Mouse (Mus musculus): ENCODE results near the gene Aif1.

Gene Aif1

DNA sequence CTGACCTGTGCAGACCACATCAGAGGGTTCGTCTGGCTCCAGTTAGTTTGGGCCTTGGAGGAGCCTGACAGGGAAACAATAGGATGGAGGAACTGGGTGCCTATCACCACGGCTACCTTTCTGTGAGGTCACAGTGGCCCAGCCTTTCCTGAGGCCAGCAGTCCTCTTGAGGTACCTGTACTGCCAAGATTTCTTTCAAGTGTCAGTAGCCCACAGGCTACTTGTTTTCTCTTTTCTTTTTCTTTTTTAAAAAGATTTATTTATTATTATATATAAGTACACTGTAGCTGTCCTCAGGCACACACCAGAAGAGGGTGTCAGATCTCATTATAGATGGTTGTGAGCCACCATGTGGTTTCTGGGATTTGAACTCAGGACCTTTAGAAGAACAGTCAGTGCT, at the start of gene Aif1:
Gene Aif1 (minus strand): TSS at position 101 of the 400 bp plus-strand sequence.
- CTCF ChIA-PET, result interaction anchor here (0.6 kb wide), 1 partner anchor 89 kb away, joined by 12 read pairs; no protein-coding TSS in a partner anchor

- CTCF ChIA-PET, result interaction anchor here (1.2 kb wide), 1 partner anchor 47 kb away, joined by 3 read pairs; no protein-coding TSS in a partner anchor
These were observed 49.6 kb upstream of the Aif1 start for GRCm38 (mm10) chr17:35225456-35225855.

GRCm38 (mm10) chr17:35224641-35225040, 48.8 kb upstream of the Aif1 start:
- CTCF ChIA-PET, result interaction anchor here (1.2 kb wide), 1 partner anchor 46 kb away, joined by 3 read pairs; no protein-coding TSS in a partner anchor

- CTCF ChIA-PET, result no interaction called here
These were observed 46.4 kb upstream of the Aif1 start for GRCm38 (mm10) chr17:35222299-35222698.

GRCm38 (mm10) chr17:35220156-35220952, 44.5 kb upstream of the Aif1 start, which contains the start of gene Gm16181:
TSS of gene Gm16181 (plus strand) at chr17:35220834.
- CTCF ChIA-PET, result interaction anchor here (0.6 to 2.1 kb wide), 3 partner anchors 12 to 48 kb away, joined by 3 to 9 read pairs (median 3); no protein-coding TSS in a partner anchor

DNA sequence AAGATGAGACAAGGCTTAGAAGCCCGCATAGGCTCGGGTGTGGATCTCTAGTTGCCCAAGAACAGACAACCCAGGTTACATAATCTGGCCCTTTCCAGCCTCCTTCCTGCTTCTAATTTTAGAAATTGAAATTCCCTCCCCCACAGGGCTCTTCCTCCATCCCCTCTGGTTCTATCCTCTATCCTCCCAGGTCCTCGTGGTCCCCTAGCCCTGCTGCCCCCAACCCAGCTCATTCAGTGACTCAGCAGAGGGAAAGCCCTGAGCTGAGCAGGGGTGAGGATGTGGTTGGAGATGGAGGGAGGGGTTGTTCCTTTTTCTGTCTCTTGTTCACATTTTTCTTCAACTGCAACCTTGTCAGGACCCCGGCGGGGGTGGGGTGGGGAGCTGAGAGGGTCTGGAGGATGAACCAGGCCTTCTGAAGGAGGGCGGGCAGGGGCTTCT, 43.8 kb upstream of the Aif1 start:
- CTCF ChIA-PET, result interaction anchor here (0.6 to 2.1 kb wide), 4 partner anchors 11 to 48 kb away, joined by 3 to 9 read pairs (median 3); partner anchors contain the start of gene Ltb

DNA sequence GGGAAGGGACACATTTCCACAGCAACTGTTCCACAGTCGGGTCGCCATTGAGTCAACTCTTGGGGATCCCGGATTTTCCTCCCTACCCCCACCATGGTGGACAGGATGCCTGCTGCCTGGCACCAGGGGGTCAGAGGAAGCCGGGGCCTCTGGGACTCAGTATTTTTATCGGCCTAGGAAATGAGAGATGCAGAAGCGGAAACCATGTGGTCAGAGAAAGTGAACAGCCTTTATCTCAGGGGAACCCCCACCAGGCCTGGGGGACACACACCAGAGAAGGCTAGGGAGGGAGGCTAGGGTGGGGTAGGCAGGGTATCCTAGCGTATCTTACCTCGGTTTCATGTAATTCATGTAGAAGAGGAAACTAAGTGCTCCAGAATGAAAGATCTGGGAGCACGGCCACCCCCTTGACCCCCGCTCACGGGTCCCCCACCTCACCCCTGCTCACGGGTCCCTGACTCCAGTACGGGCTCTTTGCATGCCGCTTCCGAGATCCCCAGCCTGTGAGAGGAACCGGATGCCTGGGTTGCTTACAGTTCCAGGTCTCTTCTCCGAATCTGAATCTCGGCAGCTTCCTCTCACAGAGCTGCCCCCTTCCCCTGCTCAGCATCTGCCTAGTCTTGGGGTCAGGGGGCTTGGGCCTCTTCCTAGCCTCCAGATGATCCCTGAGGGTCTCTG, 42.8 kb upstream of the Aif1 start:
- CTCF ChIA-PET, result interaction anchor here (0.7 to 2.1 kb wide), 3 partner anchors 18 to 25 kb away, joined by 3 to 9 read pairs (median 3); partner anchors contain the start of gene Ltb

DNA sequence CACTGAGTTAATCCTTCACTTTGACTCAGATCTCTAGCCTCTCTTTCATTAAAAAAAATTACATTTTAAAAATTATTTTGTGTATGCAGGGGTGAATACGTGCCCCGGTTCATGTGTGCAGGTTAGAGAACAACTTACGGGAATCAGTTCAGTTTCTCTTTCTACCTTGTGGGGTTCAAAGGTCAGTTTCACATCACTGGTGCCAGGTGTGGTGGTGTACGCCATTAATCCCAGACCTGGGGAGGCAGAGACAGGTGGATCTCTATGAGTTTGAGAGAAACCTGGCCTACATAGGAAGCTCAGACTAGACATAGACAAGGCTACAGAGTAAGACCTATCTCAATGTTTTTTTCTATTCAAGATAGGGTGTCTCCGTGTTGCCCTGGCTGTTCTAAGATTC, 37.2 kb upstream of the Aif1 start:
- CTCF ChIA-PET, result interaction anchor here (1.2 to 1.9 kb wide), 2 partner anchors 12 to 53 kb away, joined by 3 to 4 read pairs; partner anchors contain the start of gene Tnf

GRCm38 (mm10) chr17:35210593-35210992, 34.7 kb upstream of the Aif1 start:
- CTCF ChIA-PET, result interaction anchor here (0.7 to 1.1 kb wide), 2 partner anchors 11 to 31 kb away, joined by 3 read pairs; partner anchors contain the start of gene Ddx39b

GRCm38 (mm10) chr17:35209785-35210535, 34.1 kb upstream of the Aif1 start:
- CTCF ChIA-PET, result interaction anchor here (0.7 to 1.3 kb wide), 3 partner anchors 10 to 31 kb away, joined by 3 to 5 read pairs (median 3); partner anchors contain the start of gene Ddx39b

- CTCF ChIA-PET, result interaction anchor here (0.5 to 1.4 kb wide), 5 partner anchors 9 to 1290 kb away, joined by 3 to 10 read pairs (median 5); no protein-coding TSS in a partner anchor
These were observed 29.5 kb upstream of the Aif1 start for GRCm38 (mm10) chr17:35205380-35205769.

DNA sequence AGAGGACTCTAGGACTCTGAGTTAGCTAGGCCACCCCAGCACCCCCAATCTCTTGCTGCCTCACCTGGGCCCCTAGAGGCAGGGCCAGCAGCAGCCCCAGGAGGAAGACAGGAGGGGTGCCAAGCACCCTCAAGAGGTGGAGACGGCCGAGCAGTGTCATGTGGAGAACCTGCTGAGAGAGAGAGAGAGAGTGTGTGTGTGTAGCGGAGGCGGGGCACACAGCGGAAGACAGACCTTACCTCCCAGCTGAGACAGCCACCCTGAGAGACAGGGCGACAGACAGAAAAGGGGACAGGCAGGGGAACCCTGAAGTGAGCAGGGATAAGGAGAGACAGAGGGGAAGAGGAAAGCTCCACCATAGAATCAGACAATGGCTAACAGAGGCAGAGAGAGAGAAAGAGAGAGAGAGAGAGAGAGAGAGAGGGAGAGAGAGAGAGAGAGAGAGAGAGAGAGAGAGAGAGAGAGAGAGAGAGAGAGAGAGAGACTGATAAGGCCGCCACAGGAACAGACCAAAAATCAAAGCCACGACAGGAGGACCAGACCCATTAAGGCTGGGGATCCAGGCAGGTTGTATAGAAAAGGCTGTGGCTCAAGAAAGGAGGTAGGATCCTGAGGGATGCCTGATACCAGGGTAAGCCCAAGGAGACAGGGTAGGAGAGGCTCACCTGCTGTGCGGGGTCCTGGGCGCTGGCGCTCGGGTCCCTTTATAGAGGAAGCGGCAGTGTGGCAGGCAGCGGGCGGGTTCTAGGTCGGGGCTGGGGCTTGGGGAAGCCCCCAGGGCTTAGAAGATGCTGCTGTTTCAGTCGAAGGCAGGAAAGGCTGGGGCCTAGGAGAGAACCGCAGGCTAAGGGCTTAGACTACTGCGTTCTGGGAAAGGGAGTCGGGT, 28.9 kb upstream of the Aif1 start, which contains the start of gene Lta:
Gene Lta (minus strand): TSS at position 858 of the 886 bp plus-strand sequence.
- CTCF ChIA-PET, result interaction anchor here (0.6 kb wide), 2 partner anchors 12 to 39 kb away, joined by 3 read pairs; no protein-coding TSS in a partner anchor

DNA sequence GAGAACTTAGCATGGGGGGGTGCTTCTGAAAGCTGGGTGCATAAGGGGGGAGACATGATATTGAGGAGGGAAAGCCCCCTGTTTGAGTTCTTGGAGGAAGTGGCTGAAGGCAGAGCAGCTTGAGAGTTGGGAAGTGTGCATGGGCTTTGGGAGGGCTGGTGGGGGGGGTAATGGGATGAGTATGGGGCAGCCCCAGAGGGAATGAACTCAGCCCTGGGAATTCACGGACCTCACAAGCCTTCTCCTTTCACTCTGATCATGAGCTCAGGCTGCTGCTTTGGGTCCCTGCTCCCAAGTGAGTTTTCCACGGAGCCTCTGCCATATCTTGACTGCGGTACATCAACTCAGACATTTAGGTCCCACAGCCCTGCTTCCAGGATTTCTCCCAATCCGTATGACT, 26.6 kb upstream of the Aif1 start:
- CTCF ChIA-PET, result interaction anchor here (0.5 to 1.0 kb wide), 3 partner anchors 34 to 582 kb away, joined by 4 to 6 read pairs (median 5); no protein-coding TSS in a partner anchor

GRCm38 (mm10) chr17:35201787-35202186, 25.9 kb upstream of the Aif1 start, which contains the start of gene Tnf:
TSS of gene Tnf (minus strand) at chr17:35202007.
- CTCF ChIA-PET, result interaction anchor here (0.6 to 2.2 kb wide), 5 partner anchors 11 to 720 kb away, joined by 3 to 9 read pairs (median 5); partner anchors contain the start of gene Gm16181

- CTCF ChIA-PET, result interaction anchor here (0.6 to 2.2 kb wide), 6 partner anchors 12 to 100 kb away, joined by 3 to 9 read pairs (median 4); partner anchors contain the start of gene Gm16181
These were observed 25.3 kb upstream of the Aif1 start for GRCm38 (mm10) chr17:35201128-35201527.

GRCm38 (mm10) chr17:35200398-35200797, 24.5 kb upstream of the Aif1 start:
- CTCF ChIA-PET, result interaction anchor here (0.6 to 2.2 kb wide), 6 partner anchors 9 to 86 kb away, joined by 3 to 9 read pairs (median 4); partner anchors contain the start of gene Gm16181

DNA sequence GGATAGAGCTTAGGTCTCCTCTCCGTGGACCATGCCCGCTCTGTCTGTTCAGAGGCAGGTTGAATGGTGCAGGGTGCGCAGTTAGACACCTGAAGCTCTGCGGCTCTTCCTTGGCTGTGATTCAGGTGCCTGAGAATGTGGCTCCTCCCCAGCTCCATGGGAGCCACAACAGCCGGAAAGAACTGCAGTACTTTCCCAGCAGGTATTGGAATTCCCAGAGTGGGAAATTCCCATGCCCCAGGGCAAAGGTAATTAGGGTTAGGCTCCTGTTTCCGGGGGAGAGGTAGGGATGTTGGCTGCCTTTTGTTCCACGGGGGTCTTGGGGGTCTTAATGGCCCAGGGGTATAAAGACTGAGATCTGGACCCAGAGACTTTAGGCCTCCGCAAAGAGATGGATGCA, 23.1 kb upstream of the Aif1 start:
- CTCF ChIA-PET, result no interaction called here

DNA sequence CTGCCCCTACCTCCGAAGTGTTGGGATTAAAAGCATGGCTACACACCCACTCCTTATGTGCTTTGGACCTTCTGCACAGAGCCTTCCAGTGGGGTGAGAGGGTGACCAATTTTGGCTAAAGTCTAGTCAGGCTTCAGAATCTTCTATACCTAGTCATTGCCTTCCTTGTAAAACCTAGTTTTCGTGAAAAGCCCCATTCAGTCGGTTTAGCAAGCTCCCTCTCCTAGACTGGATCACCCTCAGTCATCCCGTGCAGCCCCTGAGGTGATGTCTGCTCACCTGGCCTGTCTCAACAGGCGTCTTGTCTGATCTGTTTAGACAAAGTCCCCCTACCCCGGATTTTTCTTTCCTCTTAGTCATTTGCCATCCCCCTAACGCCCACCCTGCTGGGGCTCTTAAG, 22.2 kb upstream of the Aif1 start:
- CTCF ChIA-PET, result interaction anchor here (0.6 to 0.9 kb wide), 2 partner anchors 13 to 1261 kb away, joined by 4 to 26 read pairs; no protein-coding TSS in a partner anchor

DNA sequence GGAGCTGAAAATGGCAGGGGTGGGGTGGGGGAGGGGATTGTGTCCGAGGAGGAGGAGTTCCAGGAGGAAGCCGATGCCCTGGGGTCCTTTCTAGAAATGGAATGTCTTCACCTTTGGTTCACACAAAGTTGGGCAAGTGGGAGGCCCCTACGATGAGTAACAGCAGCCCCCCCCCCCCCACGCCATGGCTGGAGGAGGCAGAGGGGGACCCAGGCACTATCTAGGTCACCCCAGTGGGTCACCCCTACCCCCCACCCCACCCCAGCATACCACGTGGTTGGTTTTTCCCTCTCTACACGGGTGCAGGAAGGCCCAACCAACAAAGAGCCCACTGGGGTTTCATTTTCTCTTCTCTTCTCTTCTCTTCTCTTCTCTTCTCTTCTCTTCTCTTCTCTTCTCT, 21.3 kb upstream of the Aif1 start:
- CTCF ChIA-PET, result interaction anchor here (0.5 to 1.4 kb wide), 5 partner anchors 9 to 35 kb away, joined by 3 to 10 read pairs (median 5); no protein-coding TSS in a partner anchor
